Mouse (Mus musculus) liver, adult (tissue): ENCODE measurements around the gene Il4.

Experiments
- GATA4 ChIP-seq: IDR thresholded peaks from 2 replicates; pipeline ENCODE4 v1.6.1; 2014; ENCODE audit warnings: mild to moderate bottlenecking, low read length; ENCODE audit not compliant: insufficient replicate concordance

Gene Il4

DNA sequence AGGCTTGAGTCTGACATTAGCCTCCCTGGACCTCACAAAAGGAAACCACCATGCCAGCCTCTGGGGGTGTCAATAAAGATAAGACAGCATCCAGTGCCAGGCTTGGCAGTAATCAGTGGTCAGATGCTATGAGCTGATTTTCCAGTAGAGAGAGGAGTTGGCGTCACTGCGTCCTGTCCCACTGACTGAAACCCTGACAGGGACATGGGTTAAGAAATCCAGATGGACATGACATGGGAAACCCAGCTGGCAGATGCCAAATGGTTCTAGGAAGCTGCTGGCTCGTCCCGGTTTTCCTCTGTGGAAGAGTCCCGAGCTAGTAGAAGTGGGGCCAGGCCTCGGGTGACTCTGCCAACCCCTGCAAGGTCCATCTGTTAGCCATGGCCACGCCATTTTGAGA, 15.2 kb upstream of the Il4 start:
- TF ChIP-seq GATA4 = no peak

DNA sequence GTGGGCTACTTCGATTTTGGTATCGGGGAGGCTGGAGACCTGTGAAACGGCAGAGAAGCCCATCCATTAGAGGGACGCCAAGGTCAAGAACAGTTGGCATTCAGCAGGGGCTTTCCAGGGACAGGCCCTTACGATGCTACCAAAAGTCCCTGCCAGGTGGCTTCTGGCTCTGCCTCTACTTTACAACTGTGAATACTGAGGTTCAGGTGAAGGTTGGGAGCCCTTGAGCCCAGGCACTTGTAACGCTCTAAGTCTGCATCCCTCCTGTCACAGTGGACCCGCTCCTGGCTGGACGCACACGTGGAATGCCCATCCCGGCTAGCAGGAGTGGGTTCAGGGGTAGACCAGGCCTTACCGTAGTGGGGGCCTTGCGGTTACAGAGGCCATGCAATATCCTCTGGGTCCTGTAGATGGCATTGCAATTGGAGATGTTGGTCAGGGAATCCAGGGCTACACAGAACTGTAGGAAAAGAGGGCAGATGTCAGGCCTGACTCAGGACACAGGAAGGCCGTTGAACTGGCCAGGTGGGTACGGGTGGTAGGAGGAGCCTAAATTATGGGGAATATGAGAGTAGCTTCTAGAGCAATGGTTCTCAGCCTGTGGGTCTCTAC, 13.8 kb upstream of the Il4 start:
- no peak for TF ChIP-seq GATA4

DNA sequence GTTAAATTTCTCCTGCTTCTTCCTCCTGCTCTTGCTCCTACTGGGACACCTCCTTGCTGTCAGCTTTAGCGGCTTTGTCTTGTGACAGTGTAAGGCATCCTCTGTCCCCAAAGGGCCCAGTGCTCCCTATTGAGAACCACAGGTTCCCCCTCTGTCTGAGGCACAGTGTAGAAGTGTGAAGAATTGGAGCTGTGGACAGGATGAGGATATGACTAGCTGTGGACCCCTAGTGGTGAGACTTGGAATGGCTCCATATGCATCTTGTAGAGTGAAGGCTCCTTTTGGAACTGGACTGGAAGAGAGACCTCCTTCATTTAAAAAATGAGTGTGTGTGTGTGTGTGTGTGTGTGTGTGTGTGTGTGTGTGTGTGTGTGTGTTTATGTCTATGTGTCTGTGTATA, 9.4 kb upstream of the Il4 start:
- no peak for TF ChIP-seq GATA4

DNA sequence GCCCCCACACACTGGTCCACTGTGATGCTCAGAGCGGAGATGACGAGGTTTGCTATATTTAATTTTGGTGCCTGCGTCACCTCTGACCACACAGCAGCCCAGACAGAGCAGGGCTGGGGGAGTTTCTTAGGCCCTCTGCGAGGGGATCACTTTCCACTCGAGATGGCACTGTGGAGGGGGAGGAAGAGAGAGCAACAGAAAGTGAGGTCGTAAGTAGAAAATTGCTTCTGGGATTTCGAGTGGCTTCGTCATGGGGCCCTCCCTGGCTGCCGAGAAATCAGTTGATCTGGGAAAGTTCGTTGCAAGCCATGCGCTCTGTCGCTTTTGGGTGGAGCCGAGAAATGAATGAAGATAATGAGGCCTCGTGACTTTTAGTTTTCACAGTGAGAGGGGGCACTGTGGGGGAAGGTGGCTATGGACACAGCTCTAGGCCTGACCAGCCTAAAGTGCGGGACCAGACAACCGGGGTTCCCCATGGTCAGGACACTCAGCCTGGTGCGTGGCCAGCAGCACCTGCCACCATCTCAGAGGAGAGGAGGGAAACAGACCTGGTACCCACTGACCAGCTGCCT, 8.4 kb upstream of the Il4 start:
- TF ChIP-seq GATA4 = no peak

DNA sequence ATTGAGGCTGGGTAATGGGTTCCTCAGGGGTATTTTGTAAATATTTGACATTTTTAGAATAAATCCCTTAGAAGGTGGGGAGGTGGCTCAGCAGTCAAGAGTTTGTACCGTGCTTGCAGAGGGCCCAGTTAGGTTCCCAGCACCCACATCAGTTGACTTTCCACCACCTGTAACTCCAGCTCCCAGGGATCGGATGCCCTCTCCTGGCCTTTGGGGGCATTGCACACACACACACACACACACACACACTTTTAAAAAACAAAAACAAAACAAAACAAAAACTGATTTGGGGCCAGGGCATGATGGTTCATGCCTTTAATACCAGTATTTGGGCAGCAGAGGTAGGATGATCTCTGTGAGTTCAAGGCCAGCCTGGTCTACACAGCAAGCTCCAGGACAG, 5.7 kb upstream of the Il4 start:
- no peak for TF ChIP-seq GATA4

DNA sequence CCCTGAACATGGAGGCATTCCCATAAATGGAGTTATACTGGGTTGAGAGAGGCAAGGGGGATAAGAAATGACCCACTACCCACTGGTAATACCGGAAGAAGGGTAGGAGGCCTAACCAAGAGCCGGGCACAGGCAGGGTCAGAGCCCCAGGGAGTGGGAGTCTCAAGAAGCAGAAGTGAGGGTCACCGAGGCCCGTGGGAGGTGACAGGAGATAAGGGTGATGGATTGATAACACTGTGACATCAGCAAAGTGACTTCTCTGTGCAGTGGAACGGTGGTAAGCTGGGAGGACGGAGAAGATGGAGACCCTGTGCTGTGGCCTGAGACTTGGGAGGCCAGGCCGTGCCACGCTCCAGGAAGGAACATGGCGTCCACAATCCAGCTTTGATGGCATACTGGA, 5.1 kb upstream of the Il4 start:
- no peak for TF ChIP-seq GATA4

DNA sequence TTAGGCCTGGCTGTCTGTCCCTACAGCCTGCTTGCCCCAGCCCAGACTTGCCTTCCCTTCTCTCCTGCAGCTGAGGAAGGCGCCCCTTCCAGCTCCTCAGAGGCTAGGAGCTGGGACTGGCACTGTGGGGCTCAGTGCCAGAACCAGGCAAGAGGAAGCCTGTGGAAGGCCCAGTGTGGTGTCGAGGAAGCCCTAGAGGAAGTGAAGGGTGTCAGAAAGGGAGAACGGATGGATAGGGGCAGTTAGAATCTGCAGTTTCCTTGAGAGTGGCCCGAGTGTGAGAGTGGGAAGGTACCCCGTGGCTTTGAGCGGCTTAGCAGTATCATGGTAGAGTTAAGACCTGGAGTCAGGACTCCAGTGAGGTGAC, 4.0 kb upstream of the Il4 start:
- TF ChIP-seq GATA4 = no peak

DNA sequence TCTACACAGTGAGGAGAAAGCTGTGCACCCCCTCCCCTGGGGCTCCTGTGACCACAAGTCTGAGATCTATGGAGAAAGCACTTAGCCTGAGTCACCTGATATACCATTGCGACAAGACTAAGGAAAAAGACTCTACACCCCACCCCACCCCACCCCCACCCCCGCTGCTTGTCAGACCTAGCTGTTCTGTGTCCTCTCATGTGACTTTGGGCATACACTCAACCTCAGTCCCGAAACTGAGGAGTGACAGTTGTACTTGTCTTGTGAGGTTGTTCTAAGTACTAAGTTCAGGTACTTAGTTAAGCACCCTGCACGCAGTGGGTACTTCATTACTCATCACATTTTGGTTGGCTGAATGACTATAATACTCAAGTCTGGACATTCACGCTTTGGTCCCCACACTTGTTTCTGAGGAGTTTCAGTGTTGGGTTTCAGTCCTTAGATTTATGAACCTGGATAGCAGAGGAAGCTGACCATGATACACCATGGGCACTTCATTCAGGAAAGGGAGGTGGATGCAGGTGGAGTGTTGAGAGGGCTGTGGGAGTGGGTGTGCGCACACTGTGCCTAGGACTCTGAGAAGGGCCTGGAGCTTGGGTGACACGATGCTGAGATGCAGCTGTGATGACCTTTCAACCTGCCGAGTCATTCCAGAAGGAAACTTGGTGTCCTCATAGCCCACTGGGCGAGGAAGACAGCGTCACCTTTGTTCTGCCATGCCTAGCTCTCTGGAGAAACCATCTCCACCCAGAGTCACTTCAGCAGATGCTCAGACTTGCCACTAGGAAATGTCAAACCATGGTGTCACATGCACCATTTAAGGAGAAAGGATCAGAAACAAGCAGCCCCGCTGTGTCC, 3.3 kb upstream of the Il4 start:
- TF ChIP-seq GATA4 = no peak

DNA sequence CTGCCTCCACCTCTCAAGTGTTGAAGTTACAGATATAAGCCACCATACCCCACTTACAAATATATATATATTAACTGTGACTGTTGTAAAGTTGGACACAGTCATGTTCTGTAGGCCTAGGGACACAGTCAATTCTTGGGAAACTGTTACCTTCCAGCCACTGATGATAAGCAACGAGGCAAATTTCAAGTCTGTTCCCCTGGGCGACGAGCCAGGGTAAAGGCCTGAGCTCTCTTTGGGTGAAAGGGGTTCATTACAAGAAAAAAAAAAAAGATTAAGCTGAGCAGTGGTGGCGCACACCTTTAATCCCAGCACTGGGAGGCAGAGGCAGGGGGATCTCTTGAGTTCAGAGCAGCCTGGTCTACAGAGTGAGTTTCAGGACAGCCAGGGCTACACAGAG, 1.6 kb upstream of the Il4 start:
- TF ChIP-seq GATA4 = no peak

DNA sequence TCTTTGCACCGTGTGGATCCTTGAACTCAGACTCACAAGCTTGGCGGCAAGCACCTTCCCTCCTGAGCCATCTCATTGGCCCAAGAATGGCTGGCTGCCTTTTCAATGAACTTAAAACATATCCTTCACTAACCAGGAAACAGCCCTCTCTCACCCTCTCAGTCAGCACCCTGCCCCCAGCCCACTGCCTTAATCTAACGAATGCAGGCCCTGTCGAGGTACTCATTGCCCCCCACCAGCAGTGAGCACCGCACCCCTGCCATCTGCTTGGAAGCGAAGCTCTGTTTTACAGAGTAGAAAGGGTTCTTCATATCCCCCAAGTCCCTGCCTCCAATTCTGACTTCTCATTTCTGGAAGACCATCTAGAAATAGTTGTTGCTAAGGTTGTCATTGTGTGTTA, 959 bp upstream of the Il4 start:
- no peak for TF ChIP-seq GATA4

DNA sequence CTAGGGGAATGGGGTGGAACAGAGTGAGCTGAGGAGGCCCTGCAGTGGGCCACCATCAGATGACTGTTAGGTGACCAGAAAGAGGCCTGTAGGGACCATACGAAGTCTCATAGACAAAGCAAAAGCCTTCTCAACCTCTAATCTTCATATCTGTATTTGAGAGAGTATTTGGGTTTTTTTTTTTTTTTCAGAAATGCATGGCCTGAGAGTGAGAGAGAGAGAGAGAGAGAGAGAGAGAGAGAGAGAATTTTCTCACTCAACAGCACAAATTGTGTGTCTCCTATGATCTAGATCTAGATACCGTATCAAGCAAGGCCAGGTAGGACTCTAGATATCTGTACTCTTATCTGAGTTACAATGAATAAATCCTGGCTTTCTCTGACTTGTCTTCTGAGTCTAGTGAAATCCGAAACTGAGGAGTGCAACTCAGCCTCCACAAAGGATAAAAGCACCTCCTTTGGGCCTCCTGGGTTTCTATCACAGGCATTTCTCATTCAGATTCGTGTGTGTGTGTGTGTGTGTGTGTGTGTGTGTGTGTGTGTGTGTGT, 833 bp downstream of the Il4 start:
- no peak for TF ChIP-seq GATA4

DNA sequence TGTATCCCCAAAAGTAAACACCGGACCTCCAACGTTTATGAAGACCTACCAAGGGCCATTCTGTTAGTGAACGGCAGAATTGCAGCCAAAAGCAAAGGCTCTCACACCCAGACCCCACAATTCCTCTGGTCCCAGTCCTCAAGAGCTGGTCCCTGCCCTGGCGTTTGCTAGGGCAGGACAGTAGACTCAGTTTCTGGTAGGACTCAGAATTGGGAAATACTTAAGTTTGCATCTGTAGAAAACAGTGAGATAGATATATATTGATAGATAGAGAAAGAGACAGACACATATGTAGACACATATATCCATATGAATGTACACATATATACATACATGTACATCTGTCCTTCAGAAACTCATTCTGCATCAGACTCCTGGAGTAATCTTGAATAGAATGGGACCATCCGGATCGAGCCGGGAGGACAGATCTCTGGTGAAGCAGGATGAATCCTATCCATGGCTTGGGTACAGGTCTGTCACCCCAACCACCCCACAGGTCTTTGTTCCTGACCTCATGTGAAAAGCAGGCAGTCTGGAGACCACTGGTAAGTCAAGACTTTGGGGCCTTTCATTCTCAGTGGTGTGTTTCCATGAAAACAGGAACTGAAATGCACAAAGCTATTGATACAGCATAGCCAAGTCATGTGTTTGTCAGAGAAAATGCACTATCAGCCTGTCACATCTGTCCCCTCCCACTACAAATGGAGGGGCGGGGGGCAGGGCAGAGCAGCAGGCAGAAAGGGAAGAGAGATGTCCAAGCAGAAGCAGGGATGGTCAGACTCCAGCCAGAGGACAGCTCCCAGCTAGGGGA, 1.5 kb downstream of the Il4 start:
- TF ChIP-seq GATA4 = no peak

DNA sequence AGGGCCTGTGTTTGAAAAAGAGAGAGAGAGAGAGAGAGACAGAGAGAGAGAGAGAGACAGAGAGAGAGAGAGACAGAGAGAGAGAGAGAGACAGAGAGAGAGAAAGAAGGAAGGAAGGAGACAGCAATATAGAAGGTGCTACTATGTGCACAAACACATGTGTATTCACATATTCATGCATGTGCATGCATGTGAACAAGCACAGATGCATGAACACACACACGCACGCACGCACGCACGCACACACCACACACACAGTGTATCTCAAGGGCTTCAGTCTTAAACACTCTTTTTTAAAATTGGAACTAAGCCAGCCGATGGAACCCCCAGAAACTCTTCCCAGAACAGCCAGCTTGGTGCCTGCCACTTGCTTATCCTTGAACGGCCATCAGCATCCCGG, 2.9 kb downstream of the Il4 start:
- TF ChIP-seq GATA4 = no peak

DNA sequence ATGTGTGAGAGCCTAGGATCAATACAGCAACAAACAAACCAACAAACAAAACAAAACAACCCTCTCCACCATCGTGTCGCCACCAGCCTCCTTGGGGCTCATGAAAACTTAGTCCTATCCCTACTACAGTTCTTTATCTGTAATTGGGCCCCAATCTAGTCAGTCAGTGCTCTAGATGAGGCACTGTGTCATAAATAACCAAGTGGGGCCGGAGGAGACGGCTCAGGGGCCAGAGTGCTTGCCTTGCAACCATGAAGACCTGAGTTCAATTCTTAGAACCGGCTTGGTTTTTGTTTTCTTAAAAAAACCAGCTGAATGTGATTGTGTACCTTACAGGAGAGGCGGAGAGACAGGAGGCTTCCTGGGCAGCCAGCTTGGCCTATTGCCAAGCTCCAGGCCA, 3.3 kb downstream of the Il4 start:
- TF ChIP-seq GATA4 = no peak

DNA sequence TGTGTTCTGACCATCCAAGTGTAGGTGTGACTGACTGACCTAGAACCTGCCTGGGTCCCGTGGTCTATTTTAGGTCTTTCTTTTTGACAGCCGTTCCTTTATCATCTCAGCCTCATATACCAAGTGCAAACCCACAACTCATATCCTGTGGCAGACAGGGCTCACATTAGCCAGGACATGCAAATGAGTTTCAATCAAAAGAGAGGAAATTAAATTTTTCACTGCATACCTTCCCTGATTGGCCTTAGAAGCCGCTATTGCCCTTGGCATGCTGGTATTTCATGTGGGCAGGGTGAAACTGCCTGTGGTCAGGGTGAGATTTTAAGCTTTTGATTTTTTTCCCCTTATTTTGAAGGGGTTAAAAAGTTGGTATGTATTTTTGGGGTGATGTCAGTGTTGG, 8.8 kb downstream of the Il4 start:
- TF ChIP-seq GATA4 = no peak
